Comparison of ENCODE assay signal across 18 mouse cellular contexts in the genomic region with DNA sequence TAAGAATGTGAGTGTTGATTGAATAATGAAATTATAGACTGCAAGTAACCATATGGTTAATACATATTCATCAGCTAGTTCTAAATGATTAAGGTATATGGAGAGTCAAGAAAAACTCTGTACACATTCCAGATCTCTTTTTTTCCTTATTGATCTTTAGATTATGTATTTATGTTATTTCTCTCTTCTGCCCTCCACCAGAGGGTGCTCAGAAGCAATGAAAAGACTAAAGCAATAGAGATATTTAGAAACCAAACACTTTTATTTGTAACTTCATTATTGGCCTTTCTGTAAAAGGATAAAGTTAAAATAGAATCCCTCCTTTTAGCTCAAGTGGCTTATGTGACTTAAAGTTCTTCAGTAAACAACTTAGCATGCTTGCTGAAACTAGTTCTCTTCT.
A peak's percentile ranks its signal among the peaks of the same experiment; 100 is the strongest.
DNase-seq lines count a peak whose midpoint lies in the region; ATAC-seq and TF ChIP-seq lines count a peak whose summit lies in the region.
"Had no signal": no experiment of that assay in that cellular context is flagged by ENCODE, and none has a peak within 500 bp of the region (broad histone marks: within the 10 kb centered on the region; RNA-seq: fewer than 3 reads in every experiment).

No protein-coding gene starts in this region.

- no peak overlapping the region for H3K4me3 ChIP-seq in gastrocnemius, adult 2 months
- no peak overlapping the region for H3K4me3 ChIP-seq in intestine, postnatal 0 days (ENCODE audit: low read depth, low read length)
- no peak overlapping the region for H3K4me3 ChIP-seq in intestine, embryonic 16.5 days (ENCODE audit: low read length)
- no peak overlapping the region for H3K4me3 ChIP-seq in midbrain, embryonic 11.5 days (ENCODE audit: low read depth, low read length)
- H3K4me3 ChIP-seq in midbrain, embryonic 14.5 days (replicated peaks; ENCODE audit: low read depth, low read length), result no peak overlapping the region
- H3K4me3 ChIP-seq: embryonic facial prominence, embryonic 12.5 days; forebrain, embryonic 15.5 days; heart, embryonic 13.5 days; hindbrain, embryonic 13.5 days had no signal

- intact Hi-C loops in gastrocnemius, adult 2 months (cut with DNase I), result no loop called here

- no peaks in the 10 kb centered on the region for H3K27me3 ChIP-seq in intestine, postnatal 0 days (replicated peaks; ENCODE audit: control insufficient read depth, insufficient read depth, low read length)
- H3K27me3 ChIP-seq in intestine, embryonic 16.5 days (replicated peaks; ENCODE audit: control insufficient read depth, insufficient read depth, low read length), result no peaks in the 10 kb centered on the region
- no peaks in the 10 kb centered on the region for H3K27me3 ChIP-seq in midbrain, embryonic 11.5 days (ENCODE audit: control insufficient read depth, insufficient read depth, low read length)
- H3K27me3 ChIP-seq in midbrain, embryonic 14.5 days (ENCODE audit: control insufficient read depth, insufficient read depth, low read length), result no peaks in the 10 kb centered on the region
- H3K27me3 ChIP-seq: embryonic facial prominence, embryonic 12.5 days; forebrain, embryonic 15.5 days; heart, embryonic 13.5 days; hindbrain, embryonic 13.5 days had no signal

- H3K9ac ChIP-seq in intestine, postnatal 0 days (ENCODE audit: low read depth, low read length), result no peak overlapping the region
- H3K9ac ChIP-seq in intestine, embryonic 16.5 days (ENCODE audit: low read depth, low read length), result no peak overlapping the region
- H3K9ac ChIP-seq in midbrain, embryonic 11.5 days (ENCODE audit: low read length), result no peak overlapping the region
- no peak overlapping the region for H3K9ac ChIP-seq in midbrain, embryonic 14.5 days (replicated peaks; ENCODE audit: low read length)
- H3K9ac ChIP-seq: embryonic facial prominence, embryonic 12.5 days; forebrain, embryonic 15.5 days; heart, embryonic 13.5 days; hindbrain, embryonic 13.5 days had no signal

- no peak overlapping the region for H3K27ac ChIP-seq in gastrocnemius, adult 2 months
- H3K27ac ChIP-seq in intestine, postnatal 0 days (ENCODE audit: low read depth, low read length), result no peak overlapping the region
- H3K27ac ChIP-seq in intestine, embryonic 16.5 days (ENCODE audit: low read length), result no peak overlapping the region
- no peak overlapping the region for H3K27ac ChIP-seq in midbrain, embryonic 11.5 days (ENCODE audit: low read depth, low read length)
- no peak overlapping the region for H3K27ac ChIP-seq in midbrain, embryonic 14.5 days (replicated peaks; ENCODE audit: low read depth, low read length)
- H3K27ac ChIP-seq: embryonic facial prominence, embryonic 12.5 days; forebrain, embryonic 15.5 days; heart, embryonic 13.5 days; hindbrain, embryonic 13.5 days had no signal

- H3K36me3 ChIP-seq in intestine, postnatal 0 days (ENCODE audit: control insufficient read depth, insufficient read depth), result no peaks in the 10 kb centered on the region
- H3K36me3 ChIP-seq in intestine, embryonic 16.5 days (ENCODE audit: control insufficient read depth, insufficient read depth, low read length), result no peaks in the 10 kb centered on the region
- no peaks in the 10 kb centered on the region for H3K36me3 ChIP-seq in midbrain, embryonic 11.5 days (ENCODE audit: control insufficient read depth, insufficient read depth, low read length)
- H3K36me3 ChIP-seq in midbrain, embryonic 14.5 days (ENCODE audit: control insufficient read depth, insufficient read depth, low read length), result no peaks in the 10 kb centered on the region
- H3K36me3 ChIP-seq: embryonic facial prominence, embryonic 12.5 days; forebrain, embryonic 15.5 days; heart, embryonic 13.5 days; hindbrain, embryonic 13.5 days had no signal

- no peak overlapping the region for H3K4me2 ChIP-seq in intestine, postnatal 0 days (replicated peaks; ENCODE audit: low read depth)
- H3K4me2 ChIP-seq in intestine, embryonic 16.5 days (ENCODE audit: low read depth, low read length), result no peak overlapping the region
- no peak overlapping the region for H3K4me2 ChIP-seq in midbrain, embryonic 11.5 days
- H3K4me2 ChIP-seq in midbrain, embryonic 14.5 days (ENCODE audit: low read length), result no peak overlapping the region
- H3K4me2 ChIP-seq: embryonic facial prominence, embryonic 12.5 days; forebrain, embryonic 15.5 days; heart, embryonic 13.5 days; hindbrain, embryonic 13.5 days had no signal

- no peaks in the 10 kb centered on the region for H3K9me3 ChIP-seq in intestine, postnatal 0 days (ENCODE audit: control insufficient read depth)
- H3K9me3 ChIP-seq in intestine, embryonic 16.5 days (ENCODE audit: control insufficient read depth, low read length), result no peaks in the 10 kb centered on the region
- H3K9me3 ChIP-seq in midbrain, embryonic 11.5 days (ENCODE audit: control insufficient read depth, low read length), result no peaks in the 10 kb centered on the region
- no peaks in the 10 kb centered on the region for H3K9me3 ChIP-seq in midbrain, embryonic 14.5 days (ENCODE audit: control insufficient read depth, low read length)
- H3K9me3 ChIP-seq: embryonic facial prominence, embryonic 12.5 days; forebrain, embryonic 15.5 days; heart, embryonic 13.5 days; hindbrain, embryonic 13.5 days had no signal

- no peaks in the 10 kb centered on the region for H3K4me1 ChIP-seq in intestine, postnatal 0 days (replicated peaks; ENCODE audit: control insufficient read depth, insufficient read depth, low read length)
- no peaks in the 10 kb centered on the region for H3K4me1 ChIP-seq in intestine, embryonic 16.5 days (ENCODE audit: control insufficient read depth, insufficient read depth, low read length)
- no peaks in the 10 kb centered on the region for H3K4me1 ChIP-seq in midbrain, embryonic 11.5 days (ENCODE audit: control insufficient read depth, insufficient read depth, low read length)
- no peaks in the 10 kb centered on the region for H3K4me1 ChIP-seq in midbrain, embryonic 14.5 days (ENCODE audit: control insufficient read depth, insufficient read depth, low read length)
- H3K4me1 ChIP-seq: embryonic facial prominence, embryonic 12.5 days; heart, embryonic 13.5 days; hindbrain, embryonic 13.5 days had no signal

- no peak for DNase-seq in gastrocnemius, adult 2 months
- no peak for DNase-seq in gastrocnemius, postnatal 10 days
- DNase-seq in midbrain, embryonic 11.5 days (ENCODE audit: low spot score, missing footprints), result peak; percentile 41
- DNase-seq in midbrain, embryonic 14.5 days, result no peak
- DNase-seq in adipocyte (ENCODE audit: low spot score), result peak; percentile 5
- DNase-seq in cerebellum, adult 9-11 months, result no peak
- DNase-seq: adrenal gland, postnatal 10 days; cerebellum, adult 11 months; cerebellum, adult 8-10 months; cerebellum, postnatal 25 days; gastrocnemius, postnatal 14 days; heart, postnatal 10 days had no signal

- peak; percentile 16; the same call in 1 of the 2 replicates for TF ChIP-seq CTCF in gastrocnemius, adult 2 months (IDR thresholded peaks at IDR 0.05)
- peak; percentile 34; the same call in 1 of the 2 replicates for TF ChIP-seq CTCF in intestine, postnatal 0 days (IDR thresholded peaks at IDR 0.05; ENCODE audit: low read depth)

- no peak for ATAC-seq in intestine, postnatal 0 days
- no peak for ATAC-seq in intestine, embryonic 16.5 days
- ATAC-seq in midbrain, embryonic 11.5 days (ENCODE audit: low FRiP score), result no peak
- ATAC-seq in midbrain, embryonic 14.5 days (ENCODE audit: low FRiP score, low TSS enrichment), result no peak
- ATAC-seq: forebrain, embryonic 15.5 days had no signal

Comparison
In these comparisons a context has a peak if more than half of its experiments do, and no peak if none do; other contexts are left out.
1. DNase-seq: peak in midbrain, embryonic 11.5 days (single experiment) and adipocyte (single experiment); none in gastrocnemius, adult 2 months (single experiment), gastrocnemius, postnatal 10 days (single experiment), midbrain, embryonic 14.5 days (single experiment) and cerebellum, adult 9-11 months (single experiment).